Mouse (Mus musculus): Measurements from ENCODE around the gene Selenom. TPM values are rescaled to one million over a fixed set of nuclear protein-coding genes. Genes with fewer than 3 reads are reported as not detected.

Selenom gene
- polyA plus RNA-seq (2015; fragmentation: Nextera tagmentation; extraction: Ambion mirVana) = 142 and 153 TPM in 2 replicates

DNA sequence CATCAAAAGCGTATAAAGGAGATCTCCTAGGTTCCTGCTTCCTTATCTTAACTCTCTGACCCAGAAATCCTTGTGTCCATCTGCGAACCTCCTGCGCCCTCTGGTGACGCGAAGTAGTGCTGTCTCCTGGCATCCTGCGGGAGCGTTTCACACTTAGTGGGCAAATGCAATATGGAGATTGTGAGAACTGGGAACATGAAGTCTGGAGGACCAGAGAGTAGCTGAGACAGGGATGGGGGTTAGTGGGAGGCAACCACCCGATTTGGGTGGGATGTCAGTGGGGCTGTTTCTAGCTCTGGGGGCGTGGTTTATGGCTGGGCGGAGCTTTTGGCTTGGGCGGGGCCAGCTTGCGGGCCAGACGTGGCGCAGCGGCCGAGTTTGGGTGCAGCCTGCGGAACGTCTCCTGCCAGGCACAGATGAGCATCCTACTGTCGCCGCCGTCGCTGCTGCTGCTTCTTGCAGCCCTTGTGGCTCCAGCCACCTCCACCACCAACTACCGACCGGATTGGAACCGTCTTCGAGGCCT is at the start of gene Selenom:
Gene Selenom, plus strand, starts transcription at position 156 of the 526 bp plus-strand sequence.
- Histone ChIP-seq H3K4me1 (peaks cover 29% of the 10 kb centered on the region), H3K27me3 (peaks cover 28% of the 10 kb centered on the region), H3K4me3 (peak within 1 kb of the TSS; percentile 60), H3K4me2 (replicated peaks) (peak within 1 kb of the TSS; percentile 77), H3K9me3 (no peaks in the 10 kb centered on the region), H3K9ac (peak within 1 kb of the TSS; percentile 79), H3K27ac (no peak within 1 kb of the TSS; the same call in 1 of the 2 replicates), H3K36me3 (peaks cover 9% of the 10 kb centered on the region)
- WGBS = 0% methylated on average over 26 of the region's 26 CpGs
- peak; percentile 82 for ATAC-seq (ENCODE audit: low FRiP score, low read depth)

- Histone ChIP-seq H3K27me3 (no peaks in the 10 kb centered on the region), H3K4me1 (no peaks in the 10 kb centered on the region), H3K9me3 (no peaks in the 10 kb centered on the region), H3K4me2 (replicated peaks) (no peak overlapping the region), H3K4me3 (no peak overlapping the region), H3K27ac (no peak overlapping the region), H3K36me3 (no peaks in the 10 kb centered on the region), H3K9ac (peak overlapping the region; percentile 31; the same call in 1 of the 2 replicates)
- ATAC-seq (ENCODE audit: low FRiP score, low read depth) = no peak
- WGBS = 28% methylated on average over 11 of the region's 11 CpGs
These were observed 43.0 kb upstream of the Selenom start for GRCm38 (mm10) chr11:3471448-3471850.

DNA sequence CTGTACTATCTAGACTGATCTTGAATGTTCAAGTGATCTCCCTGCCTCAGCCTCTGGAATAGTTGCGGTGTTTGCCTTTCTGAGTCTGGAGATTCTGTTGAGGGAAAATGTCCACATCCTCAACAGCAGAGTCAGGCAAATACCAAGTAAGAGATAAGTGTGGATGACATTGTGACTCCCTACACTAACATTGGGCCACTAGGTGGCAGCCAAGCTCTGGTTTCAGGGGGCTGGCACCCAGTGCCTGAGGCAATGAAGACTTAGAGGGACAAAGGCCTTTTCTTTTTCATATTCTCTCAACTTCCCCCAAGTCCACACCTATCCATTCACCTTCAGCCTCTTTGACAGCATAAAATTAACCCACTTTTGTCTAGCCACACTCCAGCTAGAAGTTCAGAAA is 42.0 kb upstream of the Selenom start:
- Histone ChIP-seq H3K4me2 (replicated peaks) (no peak overlapping the region), H3K36me3 (no peaks in the 10 kb centered on the region), H3K27ac (no peak overlapping the region), H3K27me3 (no peaks in the 10 kb centered on the region), H3K9me3 (no peaks in the 10 kb centered on the region), H3K4me3 (no peak overlapping the region), H3K9ac (no peak overlapping the region), H3K4me1 (no peaks in the 10 kb centered on the region)
- no peak for ATAC-seq (ENCODE audit: low FRiP score, low read depth)
- 27% methylated on average over 1 of the region's 1 CpGs for WGBS

- Histone ChIP-seq H3K9me3 (no peaks in the 10 kb centered on the region), H3K4me1 (no peaks in the 10 kb centered on the region), H3K9ac (no peak overlapping the region), H3K4me3 (no peak overlapping the region), H3K27ac (no peak overlapping the region), H3K27me3 (no peaks in the 10 kb centered on the region), H3K4me2 (replicated peaks) (no peak overlapping the region), H3K36me3 (no peaks in the 10 kb centered on the region)
- 80% methylated on average over 7 of the region's 7 CpGs for WGBS
- no peak for ATAC-seq (ENCODE audit: low FRiP score, low read depth)
These were observed 39.9 kb upstream of the Selenom start for GRCm38 (mm10) chr11:3474480-3475115.

GRCm38 (mm10) chr11:3475489-3475888 is 39.0 kb upstream of the Selenom start:
- no peaks in the 10 kb centered on the region for H3K36me3 ChIP-seq
- H3K27me3 ChIP-seq = no peaks in the 10 kb centered on the region
- peaks cover 5% of the 10 kb centered on the region; the same call in 1 of the 2 replicates for H3K4me1 ChIP-seq
- no peak overlapping the region for H3K4me2 ChIP-seq (replicated peaks)
- ATAC-seq (ENCODE audit: low FRiP score, low read depth) = no peak
- no peak overlapping the region for H3K9ac ChIP-seq
- no peaks in the 10 kb centered on the region for H3K9me3 ChIP-seq
- H3K27ac ChIP-seq = no peak overlapping the region
- no peak overlapping the region for H3K4me3 ChIP-seq

GRCm38 (mm10) chr11:3483980-3484642 is 30.4 kb upstream of the Selenom start:
- Histone ChIP-seq H3K36me3 (no peaks in the 10 kb centered on the region), H3K9ac (no peak overlapping the region), H3K4me3 (no peak overlapping the region), H3K4me2 (replicated peaks) (no peak overlapping the region), H3K27me3 (no peaks in the 10 kb centered on the region), H3K9me3 (no peaks in the 10 kb centered on the region), H3K4me1 (peaks cover 16% of the 10 kb centered on the region), H3K27ac (no peak overlapping the region)
- WGBS = 59% methylated on average over 11 of the region's 11 CpGs
- ATAC-seq (ENCODE audit: low FRiP score, low read depth) = no peak

- no peak overlapping the region for H3K27ac ChIP-seq
- H3K4me3 ChIP-seq = no peak overlapping the region
- no peak overlapping the region for H3K9ac ChIP-seq
- H3K4me2 ChIP-seq (replicated peaks) = no peak overlapping the region
- 77% methylated on average over 7 of the region's 7 CpGs for WGBS
- H3K4me1 ChIP-seq = peaks cover 9% of the 10 kb centered on the region; the same call in 1 of the 2 replicates
- no peaks in the 10 kb centered on the region for H3K27me3 ChIP-seq
- no peaks in the 10 kb centered on the region for H3K36me3 ChIP-seq
- no peaks in the 10 kb centered on the region for H3K9me3 ChIP-seq
- ATAC-seq (ENCODE audit: low FRiP score, low read depth) = no peak
These were observed 28.1 kb upstream of the Selenom start for GRCm38 (mm10) chr11:3486349-3486748.

DNA sequence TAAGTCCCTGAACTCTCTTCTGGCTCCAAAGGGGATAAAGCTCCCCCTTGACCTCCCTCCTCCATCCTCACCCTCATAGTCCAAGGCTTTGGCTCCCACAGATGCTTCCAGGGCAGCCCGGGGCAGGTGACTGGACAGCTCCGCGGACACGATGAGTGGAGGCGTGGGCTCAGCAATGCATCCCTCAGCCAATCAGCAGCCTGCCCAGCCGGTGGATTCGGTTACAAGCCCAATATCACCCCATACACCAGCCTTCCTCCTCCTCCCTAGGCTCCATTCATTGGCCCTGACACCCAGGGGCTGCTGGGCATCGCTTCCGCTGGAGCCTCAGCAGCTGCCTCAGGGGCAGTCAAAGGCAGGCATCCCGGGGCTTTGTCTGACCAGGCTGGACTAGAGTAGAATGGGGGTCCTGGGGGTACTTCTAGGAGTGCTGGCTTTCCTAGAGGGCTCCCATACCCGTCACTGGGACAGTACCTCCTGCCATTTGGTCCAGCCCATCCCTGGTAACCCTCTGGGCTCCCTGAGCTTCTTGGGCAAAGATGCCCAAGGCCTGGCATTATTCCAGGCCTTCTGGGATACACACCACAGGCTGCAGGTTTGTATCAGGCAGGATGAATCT is 26.4 kb upstream of the Selenom start, which contains the start of gene Pla2g3:
Gene Pla2g3, plus strand, starts transcription at position 333 of the 619 bp plus-strand sequence.
- no peak for ATAC-seq (ENCODE audit: low FRiP score, low read depth)
- Histone ChIP-seq H3K4me3 (no peak within 1 kb of the TSS), H3K9ac (0 out of 2 replicates have a peak within 1 kb of the TSS, but pooled peaks have one; percentile 35), H3K9me3 (no peaks in the 10 kb centered on the region), H3K4me1 (peaks cover 5% of the 10 kb centered on the region; the same call in 1 of the 2 replicates), H3K27ac (no peak within 1 kb of the TSS), H3K4me2 (replicated peaks) (peak within 1 kb of the TSS; percentile 21; the same call in 1 of the 2 replicates), H3K27me3 (no peaks in the 10 kb centered on the region), H3K36me3 (no peaks in the 10 kb centered on the region)
- 21% methylated on average over 11 of the region's 11 CpGs for WGBS

DNA sequence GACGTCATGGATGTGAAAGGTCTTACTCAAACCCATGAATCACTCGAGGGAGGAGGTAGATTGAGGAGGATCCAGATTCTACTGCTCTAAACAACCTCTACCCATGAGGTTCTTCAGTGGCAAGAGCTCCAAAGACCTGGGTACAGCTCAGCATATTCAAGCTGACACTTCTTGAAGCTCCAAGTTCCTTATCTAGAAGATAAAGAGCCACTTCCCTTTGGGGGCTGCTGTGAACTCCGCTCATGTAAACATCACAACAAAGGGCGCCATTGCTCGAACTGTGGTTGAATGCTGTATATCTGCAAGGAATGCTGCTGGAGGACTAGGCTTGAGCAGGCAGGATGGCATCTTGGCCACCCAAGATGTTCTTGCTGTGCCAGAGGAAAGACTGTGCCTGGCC is 25.4 kb upstream of the Selenom start:
- no peaks in the 10 kb centered on the region for H3K36me3 ChIP-seq
- H3K4me3 ChIP-seq = no peak overlapping the region
- no peak overlapping the region for H3K4me2 ChIP-seq (replicated peaks)
- 73% methylated on average over 5 of the region's 5 CpGs for WGBS
- no peaks in the 10 kb centered on the region for H3K9me3 ChIP-seq
- peaks cover 5% of the 10 kb centered on the region; the same call in 1 of the 2 replicates for H3K4me1 ChIP-seq
- no peak overlapping the region for H3K27ac ChIP-seq
- H3K9ac ChIP-seq = no peak overlapping the region
- H3K27me3 ChIP-seq = no peaks in the 10 kb centered on the region
- no peak for ATAC-seq (ENCODE audit: low FRiP score, low read depth)

GRCm38 (mm10) chr11:3492748-3493147 is 21.7 kb upstream of the Selenom start:
- Histone ChIP-seq H3K4me3 (no peak overlapping the region), H3K4me2 (replicated peaks) (no peak overlapping the region), H3K9ac (no peak overlapping the region), H3K27ac (no peak overlapping the region), H3K9me3 (no peaks in the 10 kb centered on the region), H3K36me3 (no peaks in the 10 kb centered on the region), H3K27me3 (no peaks in the 10 kb centered on the region), H3K4me1 (peaks cover 4% of the 10 kb centered on the region; the same call in 1 of the 2 replicates)
- ATAC-seq (ENCODE audit: low FRiP score, low read depth) = no peak
- WGBS = 54% methylated on average over 4 of the region's 4 CpGs

DNA sequence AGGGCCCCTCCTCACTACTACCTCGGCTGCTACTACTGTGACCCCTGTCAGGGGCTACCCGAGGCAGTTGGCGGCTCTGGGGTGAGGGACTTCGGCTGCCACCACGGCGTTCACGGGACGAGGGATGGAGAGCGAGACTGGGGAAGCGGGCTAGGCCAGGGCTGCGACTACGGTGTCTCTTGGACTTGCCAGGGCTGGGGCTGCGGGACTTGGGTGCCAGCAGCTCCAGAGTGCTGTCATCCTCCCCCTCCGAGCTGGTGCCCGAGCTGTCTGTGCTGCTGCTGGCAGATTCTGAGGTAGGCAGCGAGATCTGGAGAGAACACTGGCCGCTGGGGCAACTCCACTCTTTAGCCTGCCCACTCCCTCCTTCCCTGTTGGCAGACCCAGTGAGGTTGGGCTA is 19.6 kb upstream of the Selenom start:
- no peaks in the 10 kb centered on the region for H3K27me3 ChIP-seq
- no peak overlapping the region for H3K4me2 ChIP-seq (replicated peaks)
- H3K36me3 ChIP-seq = no peaks in the 10 kb centered on the region
- H3K4me3 ChIP-seq = no peak overlapping the region
- 75% methylated on average over 17 of the region's 17 CpGs for WGBS
- ATAC-seq (ENCODE audit: low FRiP score, low read depth) = no peak
- H3K27ac ChIP-seq = no peak overlapping the region
- H3K9me3 ChIP-seq = no peaks in the 10 kb centered on the region
- H3K4me1 ChIP-seq = no peaks in the 10 kb centered on the region
- H3K9ac ChIP-seq = no peak overlapping the region

DNA sequence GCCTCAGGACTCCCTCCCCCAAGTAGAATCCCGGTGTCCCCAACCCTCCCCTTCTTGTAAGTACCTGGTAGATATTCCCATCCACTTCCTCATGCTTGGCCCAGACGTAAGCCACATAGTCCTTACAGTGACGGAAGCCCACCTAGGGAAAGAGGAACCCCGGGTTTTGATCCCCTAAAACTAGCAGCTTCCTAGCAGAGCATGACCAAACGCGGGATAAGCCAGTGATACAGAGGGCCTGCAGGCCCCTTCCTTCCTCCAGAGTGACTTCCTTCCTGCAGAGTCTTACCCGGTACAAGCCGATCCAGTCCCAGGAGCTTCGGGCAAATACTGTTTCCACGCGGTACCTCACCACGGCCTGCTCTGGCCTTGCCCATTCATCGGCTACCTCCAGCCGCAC is 19.0 kb upstream of the Selenom start:
- Histone ChIP-seq H3K4me1 (no peaks in the 10 kb centered on the region), H3K36me3 (no peaks in the 10 kb centered on the region), H3K27me3 (no peaks in the 10 kb centered on the region), H3K9me3 (no peaks in the 10 kb centered on the region), H3K4me3 (no peak overlapping the region), H3K9ac (no peak overlapping the region), H3K4me2 (replicated peaks) (no peak overlapping the region), H3K27ac (no peak overlapping the region)
- 86% methylated on average over 14 of the region's 14 CpGs for WGBS
- no peak for ATAC-seq (ENCODE audit: low FRiP score, low read depth)

Measured in limb, embryonic 13.5 days (tissue).